Mouse (Mus musculus) neural tube, embryonic 11.5 days (tissue): ENCODE results near the gene Gm1140. TPM values are rescaled to one million over a fixed set of nuclear protein-coding genes. Genes with fewer than 3 reads are reported as not detected.
"Not testable (repeated sequence)": the region's sequence is repeated elsewhere in the genome, so short reads cannot be mapped to it uniquely, and the experiment has no call there.

Experiments
- ATAC-seq: fragments of 200-750 bp; cut with Nextera tagmentation; 2 replicates; pipeline ENCODE4 v1.8.0; 2017; ENCODE audit warnings: moderate number of reproducible peaks, mild to moderate bottlenecking, moderate TSS enrichment, moderate library complexity; ENCODE audit not compliant: insufficient read depth, low FRiP score, low TSS enrichment
- DNase-seq: peaks from one replicate; pipeline ENCODE4 v3.0.0-alpha.2; 2015; ENCODE audit warnings: low spot score
- H3K27ac ChIP-seq: fragments of 300-500 bp; sonication (generic); 2 replicates; pipeline ENCODE4 v1.5.1; 2014; ENCODE audit warnings: low read depth, mild to moderate bottlenecking, low read length
- H3K27me3 ChIP-seq: fragments of 300-500 bp; sonication (generic); 2 replicates; pipeline ENCODE4 v1.6.1; 2014; ENCODE audit warnings: mild to moderate bottlenecking, low read length, mixed read lengths; ENCODE audit not compliant: control insufficient read depth, insufficient read depth
- H3K36me3 ChIP-seq: fragments of 300-500 bp; sonication (generic); 2 replicates; pipeline ENCODE4 v1.6.1; 2014; ENCODE audit warnings: mild to moderate bottlenecking, low read length, moderate library complexity, mixed read lengths; ENCODE audit not compliant: control insufficient read depth, insufficient read depth
- H3K4me1 ChIP-seq: fragments of 300-500 bp; sonication (generic); 2 replicates; pipeline ENCODE4 v1.6.1; 2014; ENCODE audit warnings: low read length, mixed read lengths; ENCODE audit not compliant: control insufficient read depth, insufficient read depth
- H3K4me2 ChIP-seq: fragments of 300-500 bp; sonication (generic); 2 replicates; pipeline ENCODE4 v1.6.1; 2014; ENCODE audit warnings: low read depth, mild to moderate bottlenecking, moderate library complexity
- H3K4me3 ChIP-seq: fragments of 300-500 bp; sonication (generic); 2 replicates; pipeline ENCODE4 v1.5.1; 2014; ENCODE audit warnings: low read depth, low read length
- H3K9ac ChIP-seq: fragments of 300-500 bp; sonication (generic); 2 replicates; pipeline ENCODE4 v1.6.1; 2014; ENCODE audit warnings: mild to moderate bottlenecking, low read length
- H3K9me3 ChIP-seq: fragments of 300-500 bp; sonication (generic); 2 replicates; pipeline ENCODE4 v1.6.1; 2016; ENCODE audit warnings: low read length; ENCODE audit not compliant: control insufficient read depth
- WGBS: fragments of 180-500 bp; shearing (Covaris S2); extraction: QIAGEN DNeasy Blood & Tissue Kit; methylation state at CpG from one replicate; pipeline ENCODE4 v1.1.7; 2014; 5-methylcytosine and 5-hydroxymethylcytosine counted together
- polyA plus RNA-seq: library from polyadenylated mRNA; unstranded; fragments of >200 nt; fragmentation: Nextera tagmentation; extraction: Ambion mirVana; gene quantifications from 2 replicates; pipeline ENCODE4 v1.2.1, GENCODE M21; 2014

Gene Gm1140
- not detected in 2 replicates for polyA plus RNA-seq

DNA sequence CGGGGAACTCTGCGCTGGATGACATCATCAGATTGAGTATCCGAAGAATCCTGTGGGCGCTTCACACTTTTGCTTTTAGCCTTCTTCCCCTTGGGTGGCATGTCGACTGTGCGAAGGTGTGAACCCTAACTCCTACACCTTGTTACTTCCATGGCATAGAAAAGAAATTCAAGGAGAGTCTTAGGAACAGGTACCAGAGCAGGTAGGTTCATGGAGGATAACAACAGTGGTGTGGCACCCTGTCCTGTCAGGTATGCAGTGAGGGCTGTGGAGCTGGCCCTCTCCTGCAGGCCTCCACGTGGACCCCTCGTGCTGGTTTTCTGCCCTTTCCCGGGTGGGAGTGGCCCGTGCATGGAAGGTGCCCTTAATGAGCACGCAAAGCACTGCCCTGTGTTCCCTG, at the start of gene Gm1140:
TSS of gene Gm1140 (minus strand) at position 101 of the 400 bp plus-strand sequence.
- H3K9ac ChIP-seq, H3K27ac ChIP-seq, H3K27me3 ChIP-seq, ATAC-seq, DNase-seq, H3K9me3 ChIP-seq, H3K4me3 ChIP-seq, H3K4me1 ChIP-seq, H3K36me3 ChIP-seq, H3K4me2 ChIP-seq: not testable (repeated sequence)
- 86% methylated on average over 2 of the region's 11 CpGs for WGBS

- H3K9ac ChIP-seq, H3K9me3 ChIP-seq, H3K36me3 ChIP-seq, DNase-seq, H3K27me3 ChIP-seq, H3K4me3 ChIP-seq, H3K4me2 ChIP-seq, H3K27ac ChIP-seq, ATAC-seq, H3K4me1 ChIP-seq: not testable (repeated sequence)
- WGBS = 90% methylated on average over 5 of the region's 10 CpGs
Measured at GRCm38 (mm10) chrX:67695398-67695797, 2.0 kb upstream of the Gm1140 start, which contains the start of gene Gm14692. Gm14692 (plus strand) TSS chrX:67695698.

Other genes with a start within 250 kb of the Gm1140 start
- gene Gm14692, start 2.1 kb upstream of the Gm1140 start, polyA plus RNA-seq = not detected in 2 replicates
- gene 4933436I01Rik, start 227.9 kb upstream of the Gm1140 start, polyA plus RNA-seq = not detected in 2 replicates